Mouse (Mus musculus): ENCODE data around the gene Kcnq2. TPM values are rescaled to one million over a fixed set of nuclear protein-coding genes. Genes with fewer than 3 reads are reported as not detected.

Gene Kcnq2
- polyA plus RNA-seq, 1 experiment = not detected

- TF ChIP-seq CTCF (IDR thresholded peaks at IDR 0.05; ENCODE audit: control insufficient read depth, insufficient read depth, low read length) (peak; percentile 42; the same call in 1 of the 2 replicates), POLR2A (IDR thresholded peaks at IDR 0.05; ENCODE audit: borderline replicate concordance, control insufficient read depth, low read depth, low read length) (no peak)
- Histone ChIP-seq H3K4me1 (ENCODE audit: control insufficient read depth, insufficient read depth, low read length) (no peaks in the 10 kb centered on the region), H3K27ac (ENCODE audit: control insufficient read depth, insufficient read depth, low read depth, low read length, poor library complexity) (no peak overlapping the region), H3K4me3 (replicated peaks; ENCODE audit: control insufficient read depth, low read depth, low read length) (no peak overlapping the region)
- WGBS = 12% methylated on average over 1 of the region's 1 CpGs
Measured at GRCm38 (mm10) chr2:181153837-181154236, 18.7 kb upstream of the Kcnq2 start.

- no peak overlapping the region for H3K27ac ChIP-seq (ENCODE audit: control insufficient read depth, insufficient read depth, low read depth, low read length, poor library complexity)
- WGBS = 77% methylated on average over 1 of the region's 1 CpGs
- TF ChIP-seq CTCF (IDR thresholded peaks at IDR 0.05; ENCODE audit: control insufficient read depth, insufficient read depth, low read length) (no peak), POLR2A (IDR thresholded peaks at IDR 0.05; ENCODE audit: borderline replicate concordance, control insufficient read depth, low read depth, low read length) (no peak)
- H3K4me3 ChIP-seq (replicated peaks; ENCODE audit: control insufficient read depth, low read depth, low read length) = no peak overlapping the region
- H3K4me1 ChIP-seq (ENCODE audit: control insufficient read depth, insufficient read depth, low read length) = no peaks in the 10 kb centered on the region
Measured at GRCm38 (mm10) chr2:181153131-181153530, 18.0 kb upstream of the Kcnq2 start.

- Histone ChIP-seq H3K4me3 (replicated peaks; ENCODE audit: control insufficient read depth, low read depth, low read length) (no peak overlapping the region), H3K27ac (ENCODE audit: control insufficient read depth, insufficient read depth, low read depth, low read length, poor library complexity) (no peak overlapping the region), H3K4me1 (ENCODE audit: control insufficient read depth, insufficient read depth, low read length) (no peaks in the 10 kb centered on the region)
- no peak for TF ChIP-seq CTCF (IDR thresholded peaks at IDR 0.05; ENCODE audit: control insufficient read depth, insufficient read depth, low read length)
- no peak for TF ChIP-seq POLR2A (IDR thresholded peaks at IDR 0.05; ENCODE audit: borderline replicate concordance, control insufficient read depth, low read depth, low read length)
- WGBS = 89% methylated on average over 17 of the region's 17 CpGs
Measured at GRCm38 (mm10) chr2:181152701-181153100, 17.6 kb upstream of the Kcnq2 start.

DNA sequence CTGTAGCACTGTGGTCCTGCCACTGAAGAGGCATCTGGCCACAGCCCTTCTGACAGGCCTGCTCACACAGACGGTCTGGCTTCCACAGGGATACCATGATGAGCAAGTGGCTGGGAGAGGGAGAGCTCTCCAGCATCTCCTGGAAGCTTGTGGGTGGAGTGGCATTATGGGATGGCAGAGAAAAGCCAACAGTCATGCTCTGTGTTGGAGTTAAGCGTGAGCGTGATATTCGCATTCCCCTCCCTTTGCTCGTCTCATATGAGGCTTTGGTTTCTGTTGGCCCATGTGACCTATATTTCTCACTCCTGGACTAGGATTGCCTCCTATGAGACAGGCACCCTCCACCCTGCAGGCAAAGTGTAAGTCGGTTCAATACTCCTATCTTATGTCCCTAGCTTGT, 15.2 kb upstream of the Kcnq2 start:
- TF ChIP-seq POLR2A (IDR thresholded peaks at IDR 0.05; ENCODE audit: borderline replicate concordance, control insufficient read depth, low read depth, low read length) = no peak
- TF ChIP-seq CTCF (IDR thresholded peaks at IDR 0.05; ENCODE audit: control insufficient read depth, insufficient read depth, low read length) = no peak
- Histone ChIP-seq H3K27ac (ENCODE audit: control insufficient read depth, insufficient read depth, low read depth, low read length, poor library complexity) (no peak overlapping the region), H3K4me1 (ENCODE audit: control insufficient read depth, insufficient read depth, low read length) (no peaks in the 10 kb centered on the region), H3K4me3 (replicated peaks; ENCODE audit: control insufficient read depth, low read depth, low read length) (no peak overlapping the region)
- 63% methylated on average over 6 of the region's 6 CpGs for WGBS

- 12% methylated on average over 31 of the region's 31 CpGs for WGBS
- no peaks in the 10 kb centered on the region for H3K4me1 ChIP-seq (ENCODE audit: control insufficient read depth, insufficient read depth, low read length)
- no peak overlapping the region for H3K27ac ChIP-seq (ENCODE audit: control insufficient read depth, insufficient read depth, low read depth, low read length, poor library complexity)
- no peak overlapping the region for H3K4me3 ChIP-seq (replicated peaks; ENCODE audit: control insufficient read depth, low read depth, low read length)
- TF ChIP-seq POLR2A (IDR thresholded peaks at IDR 0.05; ENCODE audit: borderline replicate concordance, control insufficient read depth, low read depth, low read length) (no peak), CTCF (IDR thresholded peaks at IDR 0.05; ENCODE audit: control insufficient read depth, insufficient read depth, low read length) (no peak)
Measured at GRCm38 (mm10) chr2:181148318-181148955, 13.3 kb upstream of the Kcnq2 start.

GRCm38 (mm10) chr2:181147546-181148317, 12.6 kb upstream of the Kcnq2 start:
- Histone ChIP-seq H3K27ac (ENCODE audit: control insufficient read depth, insufficient read depth, low read depth, low read length, poor library complexity) (no peak overlapping the region; the same call in 1 of the 2 replicates), H3K4me1 (ENCODE audit: control insufficient read depth, insufficient read depth, low read length) (no peaks in the 10 kb centered on the region), H3K4me3 (replicated peaks; ENCODE audit: control insufficient read depth, low read depth, low read length) (no peak overlapping the region)
- TF ChIP-seq CTCF (IDR thresholded peaks at IDR 0.05; ENCODE audit: control insufficient read depth, insufficient read depth, low read length) (no peak), POLR2A (IDR thresholded peaks at IDR 0.05; ENCODE audit: borderline replicate concordance, control insufficient read depth, low read depth, low read length) (no peak)
- WGBS = 2% methylated on average over 55 of the region's 61 CpGs

GRCm38 (mm10) chr2:181146976-181147545, 12.0 kb upstream of the Kcnq2 start:
- H3K4me3 ChIP-seq (replicated peaks; ENCODE audit: control insufficient read depth, low read depth, low read length) = no peak overlapping the region
- H3K4me1 ChIP-seq (ENCODE audit: control insufficient read depth, insufficient read depth, low read length) = no peaks in the 10 kb centered on the region
- no peak for TF ChIP-seq CTCF (IDR thresholded peaks at IDR 0.05; ENCODE audit: control insufficient read depth, insufficient read depth, low read length)
- no peak for TF ChIP-seq POLR2A (IDR thresholded peaks at IDR 0.05; ENCODE audit: borderline replicate concordance, control insufficient read depth, low read depth, low read length)
- H3K27ac ChIP-seq (ENCODE audit: control insufficient read depth, insufficient read depth, low read depth, low read length, poor library complexity) = no peak overlapping the region; the same call in 1 of the 2 replicates
- WGBS = 41% methylated on average over 4 of the region's 4 CpGs

- Histone ChIP-seq H3K4me3 (replicated peaks; ENCODE audit: control insufficient read depth, low read depth, low read length) (no peak overlapping the region), H3K4me1 (ENCODE audit: control insufficient read depth, insufficient read depth, low read length) (no peaks in the 10 kb centered on the region), H3K27ac (ENCODE audit: control insufficient read depth, insufficient read depth, low read depth, low read length, poor library complexity) (no peak overlapping the region)
- TF ChIP-seq CTCF (IDR thresholded peaks at IDR 0.05; ENCODE audit: control insufficient read depth, insufficient read depth, low read length) (no peak), POLR2A (IDR thresholded peaks at IDR 0.05; ENCODE audit: borderline replicate concordance, control insufficient read depth, low read depth, low read length) (no peak)
- WGBS = 66% methylated on average over 2 of the region's 2 CpGs
Measured at GRCm38 (mm10) chr2:181144675-181145074, 9.6 kb upstream of the Kcnq2 start.

All from bone marrow, adult 2 months (tissue).